ENCODE assay signal across 13 mouse cellular contexts in genomic region chr4:53203595-53204400, GRCm38 (mm10). TPM values are rescaled to one million over a fixed set of nuclear protein-coding genes. Genes with fewer than 3 reads are reported as not detected.
DNase-seq lines count a peak whose midpoint lies in the region; ATAC-seq lines count a peak whose summit lies in the region.
"Had no signal": no experiment of that assay in that cellular context is flagged by ENCODE, and none has a peak within 500 bp of the region (broad histone marks: within the 10 kb centered on the region; RNA-seq: fewer than 3 reads in every experiment).

No protein-coding gene starts in this region.

- no peak overlapping the region for H3K4me3 ChIP-seq in intestine, embryonic 16.5 days (ENCODE audit: low read length)
- no peak overlapping the region for H3K4me3 ChIP-seq in forebrain, embryonic 15.5 days
- H3K4me3 ChIP-seq: embryonic facial prominence, embryonic 12.5 days; liver, embryonic 12.5 days had no signal

- H3K9ac ChIP-seq in intestine, embryonic 16.5 days (ENCODE audit: low read depth, low read length), result no peak overlapping the region
- no peak overlapping the region for H3K9ac ChIP-seq in forebrain, embryonic 15.5 days (replicated peaks)
- H3K9ac ChIP-seq: embryonic facial prominence, embryonic 12.5 days; liver, embryonic 12.5 days had no signal

- H3K27ac ChIP-seq in intestine, embryonic 16.5 days (ENCODE audit: low read length), result no peak overlapping the region
- H3K27ac ChIP-seq in forebrain, embryonic 15.5 days (replicated peaks), result no peak overlapping the region
- H3K27ac ChIP-seq: embryonic facial prominence, embryonic 12.5 days; liver, embryonic 12.5 days had no signal

- H3K27me3 ChIP-seq in intestine, embryonic 16.5 days (replicated peaks; ENCODE audit: control insufficient read depth, insufficient read depth, low read length), result no peaks in the 10 kb centered on the region
- no peaks in the 10 kb centered on the region for H3K27me3 ChIP-seq in forebrain, embryonic 15.5 days
- H3K27me3 ChIP-seq: embryonic facial prominence, embryonic 12.5 days; liver, embryonic 12.5 days had no signal

- ATAC-seq in intestine, embryonic 16.5 days, result peak; percentile 89
- no peak for ATAC-seq in forebrain, embryonic 15.5 days (replicated peaks)
- ATAC-seq: liver, embryonic 12.5 days had no signal

- 69% methylated on average over 15 of the region's 15 CpGs for whole genome bisulfite sequencing in intestine, embryonic 16.5 days
- 83% methylated on average over 15 of the region's 15 CpGs for WGBS in forebrain, embryonic 15.5 days

- DNase-seq in layer of hippocampus, adult 11-12 months (ENCODE audit: low spot score), result peak; percentile 40
- no peak for DNase-seq in layer of hippocampus, adult 9-10 months (ENCODE audit: low spot score)
- DNase-seq in brain, adult 2 months (ENCODE audit: low read depth, low spot score), result peak; percentile 65
- DNase-seq in layer of hippocampus, adult 9-11 months, result peak; percentile 37
- no peak for DNase-seq in thymus, postnatal 4 days
- no peak for DNase-seq in retina, embryonic 14.5 days (ENCODE audit: low spot score)
- DNase-seq: cerebellum, postnatal 10 days; lung, postnatal 4 days; thymus, adult 18-20 months had no signal

- peaks cover 3% of the 10 kb centered on the region; the same call in 1 of the 2 replicates for H3K4me1 ChIP-seq in intestine, embryonic 16.5 days (ENCODE audit: control insufficient read depth, insufficient read depth, low read length)
- H3K4me1 ChIP-seq in forebrain, embryonic 15.5 days, result no peaks in the 10 kb centered on the region
- H3K4me1 ChIP-seq: embryonic facial prominence, embryonic 12.5 days; liver, embryonic 12.5 days had no signal

- no peaks in the 10 kb centered on the region for H3K36me3 ChIP-seq in intestine, embryonic 16.5 days (ENCODE audit: control insufficient read depth, insufficient read depth, low read length)
- no peaks in the 10 kb centered on the region for H3K36me3 ChIP-seq in forebrain, embryonic 15.5 days
- H3K36me3 ChIP-seq: embryonic facial prominence, embryonic 12.5 days; liver, embryonic 12.5 days had no signal

- H3K9me3 ChIP-seq in intestine, embryonic 16.5 days (ENCODE audit: control insufficient read depth, low read length), result no peaks in the 10 kb centered on the region
- H3K9me3 ChIP-seq in forebrain, embryonic 15.5 days, result no peaks in the 10 kb centered on the region
- H3K9me3 ChIP-seq: embryonic facial prominence, embryonic 12.5 days; liver, embryonic 12.5 days had no signal

- H3K4me2 ChIP-seq in intestine, embryonic 16.5 days (ENCODE audit: low read depth, low read length), result peak overlapping the region; percentile 7; the same call in 1 of the 2 replicates
- no peak overlapping the region for H3K4me2 ChIP-seq in forebrain, embryonic 15.5 days (replicated peaks)
- H3K4me2 ChIP-seq: embryonic facial prominence, embryonic 12.5 days; liver, embryonic 12.5 days had no signal

RNA-seq across cellular contexts. Expression of gene Abca1, which starts 44.1 kb away (rescaled TPM):
- 2.3 and 2.4 TPM in 2 replicates for polyA plus RNA-seq in intestine, embryonic 16.5 days (2015; fragmentation: Nextera tagmentation; extraction: Ambion mirVana)
- 10.0 and 10.2 TPM in 2 replicates for polyA plus RNA-seq in forebrain, embryonic 15.5 days (2015; fragmentation: Nextera tagmentation; extraction: Ambion mirVana)

Comparison
In these comparisons a context has a peak if more than half of its experiments do, and no peak if none do; other contexts are left out.
1. DNase-seq: peak in layer of hippocampus, adult 11-12 months (single experiment), brain, adult 2 months (single experiment) and layer of hippocampus, adult 9-11 months (single experiment); none in layer of hippocampus, adult 9-10 months (single experiment), thymus, postnatal 4 days (single experiment) and retina, embryonic 14.5 days (single experiment).